Mouse (Mus musculus) intestine, postnatal 0 days (tissue): Measurements from ENCODE around the gene Mink1. TPM values are rescaled to one million over a fixed set of nuclear protein-coding genes. Genes with fewer than 3 reads are reported as not detected.
"Not testable (repeated sequence)": the region's sequence is repeated elsewhere in the genome, so short reads cannot be mapped to it uniquely, and the experiment has no call there.

Experiments
- ATAC-seq: fragments of 200-750 bp; cut with Nextera tagmentation; 2 replicates; pipeline ENCODE4 v1.8.0; 2017; ENCODE audit warnings: mild to moderate bottlenecking, moderate TSS enrichment, moderate library complexity
- H3K27ac ChIP-seq: fragments of 300-500 bp; sonication (generic); 2 replicates; pipeline ENCODE4 v1.5.1; 2014; ENCODE audit warnings: mild to moderate bottlenecking, low read depth, low read length, moderate library complexity
- H3K27me3 ChIP-seq: fragments of 300-500 bp; sonication (generic); replicated peaks from 2 replicates; pipeline ENCODE4 v1.6.1; 2014; ENCODE audit warnings: low read length, mixed read lengths; ENCODE audit not compliant: control insufficient read depth, insufficient read depth
- H3K36me3 ChIP-seq: fragments of 300-500 bp; sonication (generic); 2 replicates; pipeline ENCODE4 v1.6.1; 2014; ENCODE audit warnings: mild to moderate bottlenecking, moderate library complexity; ENCODE audit not compliant: control insufficient read depth, insufficient read depth
- H3K4me1 ChIP-seq: fragments of 300-500 bp; sonication (generic); replicated peaks from 2 replicates; pipeline ENCODE4 v1.6.1; 2014; ENCODE audit warnings: antibody characterized with exemption, low read length, mixed read lengths; ENCODE audit not compliant: control insufficient read depth, insufficient read depth
- H3K4me2 ChIP-seq: fragments of 300-500 bp; sonication (generic); replicated peaks from 2 replicates; pipeline ENCODE4 v1.6.1; 2014; ENCODE audit warnings: low read depth, mild to moderate bottlenecking, moderate library complexity
- H3K4me3 ChIP-seq: fragments of 300-500 bp; sonication (generic); 2 replicates; pipeline ENCODE4 v1.5.1; 2014; ENCODE audit warnings: low read depth, low read length
- H3K9ac ChIP-seq: fragments of 300-500 bp; sonication (generic); 2 replicates; pipeline ENCODE4 v1.6.1; 2014; ENCODE audit warnings: mild to moderate bottlenecking, low read depth, low read length
- H3K9me3 ChIP-seq: fragments of 300-500 bp; sonication (generic); 2 replicates; pipeline ENCODE4 v1.6.1; 2016; ENCODE audit warnings: mixed run types; ENCODE audit not compliant: control insufficient read depth
- CTCF ChIP-seq: sonication (generic); IDR thresholded peaks from 2 replicates; pipeline ENCODE4 v1.5.1; 2016; ENCODE audit warnings: low read depth, mild to moderate bottlenecking, control low read depth, antibody characterized with exemption, moderate library complexity
- WGBS: fragments of 180-500 bp; shearing (Covaris S2); extraction: QIAGEN DNeasy Blood & Tissue Kit; methylation state at CpG from one replicate; pipeline ENCODE4 v1.1.7; 2014; 5-methylcytosine and 5-hydroxymethylcytosine counted together
- polyA plus RNA-seq: library from polyadenylated mRNA; unstranded; fragments of >200 nt; fragmentation: Nextera tagmentation; extraction: Ambion mirVana; gene quantifications from 2 replicates; pipeline ENCODE4 v1.2.1, GENCODE M21; 2015

Gene Mink1
- polyA plus RNA-seq, 1 experiment from 2014 or later = 5.8 TPM

DNA sequence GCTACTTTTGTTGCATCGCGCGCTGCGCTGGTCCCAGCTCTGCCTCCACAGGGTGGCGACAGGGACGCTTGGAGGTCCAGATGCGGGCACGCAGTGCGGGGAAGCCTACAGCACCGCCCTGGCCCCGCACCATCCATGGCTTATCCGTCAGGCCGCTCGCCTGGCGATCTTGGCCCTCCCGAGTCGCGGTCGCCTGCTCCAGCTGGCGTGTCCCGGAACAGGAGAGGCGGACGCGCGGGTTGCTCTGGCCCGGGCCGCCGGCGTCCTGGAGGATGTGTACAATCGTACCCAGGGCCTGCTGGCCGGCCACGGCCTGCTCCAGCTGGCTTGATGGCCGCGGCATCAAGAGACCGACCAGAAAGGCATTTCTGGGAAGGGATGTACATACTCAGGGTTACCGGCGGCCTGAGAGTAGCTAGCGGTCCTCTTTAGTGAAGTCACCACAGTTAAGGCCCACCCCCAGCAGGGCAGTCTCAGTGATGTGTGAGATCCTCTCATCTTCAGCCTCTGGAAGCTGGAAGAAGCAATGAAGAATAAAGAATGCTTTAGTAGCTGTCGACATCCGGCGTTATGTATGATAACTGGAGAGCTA lies 42.4 kb upstream of the Mink1 start:
- H3K4me2 ChIP-seq = peak overlapping the region; percentile 57
- WGBS = 36% methylated on average over 41 of the region's 41 CpGs
- no peak for ATAC-seq
- peak overlapping the region; percentile 56 for H3K9ac ChIP-seq
- H3K36me3 ChIP-seq = no peaks in the 10 kb centered on the region
- peak; percentile 54 for TF ChIP-seq CTCF
- peak overlapping the region; percentile 24; the same call in 1 of the 2 replicates for H3K4me3 ChIP-seq
- no peaks in the 10 kb centered on the region for H3K9me3 ChIP-seq
- no peaks in the 10 kb centered on the region for H3K27me3 ChIP-seq
- H3K4me1 ChIP-seq = no peaks in the 10 kb centered on the region
- H3K27ac ChIP-seq = peak overlapping the region; percentile 72

DNA sequence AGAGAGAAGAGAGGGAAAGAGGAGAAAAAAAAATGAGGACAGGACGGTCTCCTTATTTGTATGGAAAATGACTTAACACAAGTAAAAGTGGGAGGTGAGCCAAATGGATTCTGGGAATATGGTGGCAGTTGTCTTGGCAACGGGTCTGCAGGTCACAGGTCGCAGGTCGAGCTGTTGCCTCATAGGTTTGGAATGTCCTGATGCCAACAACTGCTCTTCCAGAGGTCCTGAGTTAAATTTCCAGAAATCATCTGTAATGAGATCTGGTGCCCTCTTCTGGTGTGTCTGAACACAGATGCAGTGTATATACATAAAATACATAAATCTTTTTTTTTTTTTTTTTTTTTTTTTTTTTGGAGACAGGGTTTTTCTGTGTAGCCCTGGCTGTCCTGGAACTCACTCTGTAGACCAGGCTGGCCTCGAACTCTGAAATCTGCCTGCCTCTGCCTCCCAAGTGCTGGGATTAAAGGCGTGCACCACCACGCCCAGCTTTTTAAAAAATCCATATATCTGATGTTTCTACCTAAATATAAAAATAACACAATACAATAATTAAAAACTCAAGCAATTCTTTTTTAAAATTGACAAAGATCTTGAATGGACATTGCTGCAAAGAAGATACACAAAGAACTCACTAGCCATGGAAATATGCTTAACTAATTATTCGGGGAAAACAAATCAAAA lies 39.2 kb upstream of the Mink1 start:
- WGBS = 93% methylated on average over 8 of the region's 8 CpGs
- H3K9me3 ChIP-seq, H3K4me3 ChIP-seq, H3K27ac ChIP-seq, H3K4me2 ChIP-seq, H3K27me3 ChIP-seq, ATAC-seq, H3K9ac ChIP-seq, H3K4me1 ChIP-seq: not testable (repeated sequence)
- peak; percentile 25; the same call in 1 of the 2 replicates for TF ChIP-seq CTCF
- H3K36me3 ChIP-seq = peaks cover 21% of the 10 kb centered on the region

DNA sequence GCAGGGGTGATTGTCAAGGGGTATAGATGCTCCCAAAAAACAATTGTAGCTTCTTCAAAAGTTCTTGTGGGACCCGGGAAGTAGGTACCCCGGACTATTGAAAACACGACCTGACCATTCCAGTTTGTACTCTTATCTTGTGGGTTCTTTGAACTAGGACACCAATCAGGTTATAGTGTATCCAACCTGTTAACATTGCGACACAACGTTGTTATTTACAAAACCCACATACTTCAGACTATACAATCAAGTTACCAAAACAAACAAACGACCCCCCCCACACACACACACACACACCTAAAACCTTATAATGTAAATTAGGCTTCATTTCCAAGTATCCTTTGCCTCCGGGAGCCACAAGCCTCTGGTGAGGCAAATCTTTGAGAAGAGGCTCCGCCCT lies 37.9 kb upstream of the Mink1 start:
- TF ChIP-seq CTCF = no peak
- ATAC-seq = peak; percentile 38
- Histone ChIP-seq H3K27ac (no peak overlapping the region), H3K36me3 (peaks cover 26% of the 10 kb centered on the region), H3K4me1 (no peaks in the 10 kb centered on the region), H3K4me2 (peak overlapping the region; percentile 56), H3K27me3 (no peaks in the 10 kb centered on the region), H3K4me3 (peak overlapping the region; percentile 82), H3K9ac (no peak overlapping the region), H3K9me3 (no peaks in the 10 kb centered on the region)
- WGBS = 2% methylated on average over 8 of the region's 8 CpGs

DNA sequence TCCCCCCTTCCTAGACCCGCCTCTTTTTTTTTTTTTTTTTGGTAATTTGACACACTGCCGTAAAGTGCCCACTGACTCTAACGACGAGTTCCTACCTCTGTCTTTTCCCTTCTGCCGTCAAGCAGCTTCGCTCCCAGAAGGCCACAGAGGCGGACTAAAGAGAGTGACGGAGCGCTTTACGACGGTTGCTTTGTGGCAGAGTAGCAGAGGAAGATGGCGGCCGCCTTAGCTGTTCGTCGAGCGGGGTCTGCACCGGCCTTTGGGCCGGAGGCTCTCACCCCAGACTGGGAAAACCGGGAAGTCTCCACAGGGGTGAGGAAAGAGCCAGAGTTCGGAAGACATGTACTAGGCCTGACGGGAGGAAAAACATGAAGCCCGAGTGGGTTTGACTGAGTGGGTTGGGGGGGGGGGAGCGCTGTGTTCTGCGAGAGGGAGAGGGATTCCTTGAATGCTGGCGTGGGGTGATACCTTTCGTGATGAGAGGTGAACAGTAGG lies 37.5 kb upstream of the Mink1 start, which contains the start of gene Psmb6:
Psmb6 (plus strand) TSS at position 184 of the 495 bp plus-strand sequence.
- H3K27me3 ChIP-seq = no peaks in the 10 kb centered on the region
- H3K4me1 ChIP-seq = no peaks in the 10 kb centered on the region
- TF ChIP-seq CTCF = no peak
- peak within 1 kb of the TSS; percentile 63 for H3K9ac ChIP-seq
- ATAC-seq = peak; percentile 92
- peak within 1 kb of the TSS; percentile 71 for H3K4me2 ChIP-seq
- H3K4me3 ChIP-seq = peak within 1 kb of the TSS; percentile 82
- no peaks in the 10 kb centered on the region for H3K9me3 ChIP-seq
- H3K27ac ChIP-seq = peak within 1 kb of the TSS; percentile 21; the same call in 1 of the 2 replicates
- under 1% methylated on average over 25 of the region's 26 CpGs for WGBS
- H3K36me3 ChIP-seq = peaks cover 26% of the 10 kb centered on the region

DNA sequence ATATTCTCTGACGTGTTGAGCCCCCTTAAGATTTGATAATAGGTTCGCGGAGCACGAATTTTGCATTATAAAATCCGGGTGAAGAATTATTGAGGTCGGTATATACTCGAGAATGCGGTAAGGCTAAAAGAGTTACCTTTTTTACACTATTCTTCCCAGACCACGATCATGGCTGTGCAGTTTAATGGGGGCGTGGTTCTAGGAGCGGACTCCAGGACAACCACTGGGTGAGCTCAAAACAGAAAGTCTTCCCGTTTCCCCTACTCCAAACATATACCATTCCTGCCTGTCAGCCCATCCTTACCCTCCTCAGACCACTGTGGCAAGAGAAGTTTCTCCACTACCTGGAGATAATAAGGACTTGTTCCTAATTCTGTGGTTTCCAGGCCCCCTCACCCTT lies 37.0 kb upstream of the Mink1 start:
- Histone ChIP-seq H3K9me3 (no peaks in the 10 kb centered on the region), H3K4me1 (no peaks in the 10 kb centered on the region), H3K9ac (peak overlapping the region; percentile 63), H3K27me3 (no peaks in the 10 kb centered on the region), H3K27ac (peak overlapping the region; percentile 21; the same call in 1 of the 2 replicates), H3K4me3 (peak overlapping the region; percentile 82), H3K36me3 (peaks cover 26% of the 10 kb centered on the region), H3K4me2 (peak overlapping the region; percentile 71)
- ATAC-seq = 0 out of 2 replicates have a peak, but pooled peaks have one; percentile 15
- WGBS = under 1% methylated on average over 12 of the region's 12 CpGs
- TF ChIP-seq CTCF = no peak

GRCm38 (mm10) chr11:70526211-70526610 lies 36.5 kb upstream of the Mink1 start:
- ATAC-seq = no peak
- Histone ChIP-seq H3K9me3 (no peaks in the 10 kb centered on the region), H3K27me3 (no peaks in the 10 kb centered on the region), H3K4me1 (no peaks in the 10 kb centered on the region), H3K27ac (no peak overlapping the region), H3K4me2 (peak overlapping the region; percentile 71), H3K36me3 (peaks cover 26% of the 10 kb centered on the region), H3K9ac (no peak overlapping the region), H3K4me3 (no peak overlapping the region; the same call in 1 of the 2 replicates)
- no peak for TF ChIP-seq CTCF
- 82% methylated on average over 12 of the region's 12 CpGs for WGBS
